Mouse (Mus musculus) limb, embryonic 14.5 days (tissue): Measurements from ENCODE around the gene Efnb3. TPM values are rescaled to one million over a fixed set of nuclear protein-coding genes. Genes with fewer than 3 reads are reported as not detected.

Experiments used
- ATAC-seq: fragments of 200-750 bp; cut with Nextera tagmentation; 2 replicates; pipeline ENCODE4 v1.8.0; 2017; ENCODE audit warnings: low read depth, moderate number of reproducible peaks, moderate TSS enrichment; ENCODE audit not compliant: low FRiP score
- DNase-seq: peaks from one replicate; pipeline ENCODE4 v3.0.0-alpha.2; 2015; ENCODE audit warnings: low spot score
- H3K27ac ChIP-seq: fragments of 300-500 bp; sonication (generic); replicated peaks from 2 replicates; pipeline ENCODE4 v1.5.1; 2014; ENCODE audit warnings: low read depth, mild to moderate bottlenecking, low read length, moderate library complexity, mixed read lengths
- H3K27me3 ChIP-seq: fragments of 300-500 bp; sonication (generic); 2 replicates; pipeline ENCODE4 v1.6.1; 2014; ENCODE audit warnings: low read length, mixed read lengths; ENCODE audit not compliant: control insufficient read depth, insufficient read depth
- H3K36me3 ChIP-seq: fragments of 300-500 bp; sonication (generic); 2 replicates; pipeline ENCODE4 v1.6.1; 2014; ENCODE audit warnings: mild to moderate bottlenecking, low read length, moderate library complexity, mixed read lengths; ENCODE audit not compliant: control insufficient read depth, insufficient read depth
- H3K4me1 ChIP-seq: fragments of 300-500 bp; sonication (generic); 2 replicates; pipeline ENCODE4 v1.6.1; 2014; ENCODE audit warnings: antibody characterized with exemption, low read length, mixed read lengths; ENCODE audit not compliant: control insufficient read depth, insufficient read depth
- H3K4me2 ChIP-seq: fragments of 300-500 bp; sonication (generic); replicated peaks from 2 replicates; pipeline ENCODE4 v1.6.1; 2014; ENCODE audit warnings: low read depth, mild to moderate bottlenecking, low read length, moderate library complexity; ENCODE audit not compliant: severe bottlenecking
- H3K4me3 ChIP-seq: fragments of 300-500 bp; sonication (generic); replicated peaks from 2 replicates; pipeline ENCODE4 v1.5.1; 2014; ENCODE audit warnings: low read length
- H3K9ac ChIP-seq: fragments of 300-500 bp; sonication (generic); 2 replicates; pipeline ENCODE4 v1.6.1; 2014; ENCODE audit warnings: mild to moderate bottlenecking, low read depth, low read length, moderate library complexity; ENCODE audit not compliant: severe bottlenecking
- H3K9me3 ChIP-seq: fragments of 300-500 bp; sonication (generic); 2 replicates; pipeline ENCODE4 v1.6.1; 2016; ENCODE audit warnings: low read length; ENCODE audit not compliant: control insufficient read depth
- POLR2A ChIP-seq: fragments of 200-500 bp; IDR thresholded peaks from 2 replicates; pipeline ENCODE4 v1.8.0; 2012; ENCODE audit warnings: inconsistent platforms, mild to moderate bottlenecking, moderate library complexity, borderline replicate concordance; ENCODE audit not compliant: insufficient read depth, insufficient read length; ENCODE audit errors: extremely low read depth
- WGBS: fragments of 180-500 bp; shearing (Covaris S2); extraction: QIAGEN DNeasy Blood & Tissue Kit; methylation state at CpG from one replicate; pipeline ENCODE4 v1.1.7; 2014; 5-methylcytosine and 5-hydroxymethylcytosine counted together
- polyA plus RNA-seq, 2 experiments: library from polyadenylated mRNA; depleted of rRNA in 1 of 2; stranded (reverse) in 1 of 2; unstranded in 1 of 2; fragments of >200 nt; fragmentation: Nextera tagmentation in 1 of 2; extraction: Ambion mirVana in 1 of 2; gene quantifications; 2 replicates each; pipeline versions ENCODE4 v1.2.1 to v1.2.3; 2012 to 2014

The Efnb3 gene
- polyA plus RNA-seq, 2 experiments: 12.7 to 57.6 TPM

GRCm38 (mm10) chr11:69605726-69606490, 45.9 kb upstream of the Efnb3 start, which contains the start of gene Atp1b2:
Gene Atp1b2 (minus strand): TSS chr11:69605942.
- 2% methylated on average over 32 of the region's 32 CpGs for WGBS
- ATAC-seq: peak; percentile 94
- Histone ChIP-seq H3K27me3 (no peaks in the 10 kb centered on the region; the same call in 1 of the 2 replicates), H3K9ac (peak within 1 kb of the TSS; percentile 70), H3K27ac (0 out of 2 replicates have a peak within 1 kb of the TSS, but pooled peaks have one; percentile 19), H3K4me3 (peak within 1 kb of the TSS; percentile 63), H3K4me2 (peak within 1 kb of the TSS; percentile 100), H3K36me3 (0 out of 2 replicates have a peak, but pooled peaks cover 6% of the 10 kb centered on the region), H3K9me3 (no peaks in the 10 kb centered on the region), H3K4me1 (peaks cover 12% of the 10 kb centered on the region)
- TF ChIP-seq POLR2A: peak; percentile 97
- peak; percentile 88 for DNase-seq

- DNase-seq (no peak), ATAC-seq (peak; percentile 17; the same call in 1 of the 2 replicates)
- WGBS: under 1% methylated on average over 44 of the region's 73 CpGs
- H3K27me3 ChIP-seq: no peaks in the 10 kb centered on the region; the same call in 1 of the 2 replicates
- H3K36me3 ChIP-seq: 0 out of 2 replicates have a peak, but pooled peaks cover 6% of the 10 kb centered on the region
- peak overlapping the region; percentile 100 for H3K4me2 ChIP-seq
- TF ChIP-seq POLR2A: no peak
- peak overlapping the region; percentile 70 for H3K9ac ChIP-seq
- no peaks in the 10 kb centered on the region for H3K9me3 ChIP-seq
- peaks cover 21% of the 10 kb centered on the region for H3K4me1 ChIP-seq
- peak overlapping the region; percentile 63 for H3K4me3 ChIP-seq
- 0 out of 2 replicates have a peak overlapping the region, but pooled peaks have one; percentile 19 for H3K27ac ChIP-seq
These were observed 45.0 kb upstream of the Efnb3 start for GRCm38 (mm10) chr11:69604795-69605664.

- no peak for DNase-seq
- Histone ChIP-seq H3K9me3 (no peaks in the 10 kb centered on the region), H3K27me3 (no peaks in the 10 kb centered on the region; the same call in 1 of the 2 replicates), H3K9ac (peak overlapping the region; percentile 70; the same call in 1 of the 2 replicates), H3K4me2 (peak overlapping the region; percentile 100), H3K4me3 (peak overlapping the region; percentile 63), H3K4me1 (peaks cover 25% of the 10 kb centered on the region), H3K36me3 (0 out of 2 replicates have a peak, but pooled peaks cover 6% of the 10 kb centered on the region), H3K27ac (no peak overlapping the region)
- TF ChIP-seq POLR2A: no peak
- WGBS: 61% methylated on average over 3 of the region's 3 CpGs
- ATAC-seq: no peak
These were observed 44.3 kb upstream of the Efnb3 start for GRCm38 (mm10) chr11:69604347-69604746.

- Histone ChIP-seq H3K27me3 (no peaks in the 10 kb centered on the region; the same call in 1 of the 2 replicates), H3K4me2 (no peak overlapping the region), H3K4me3 (no peak overlapping the region), H3K4me1 (peaks cover 28% of the 10 kb centered on the region), H3K27ac (no peak overlapping the region), H3K9me3 (no peaks in the 10 kb centered on the region), H3K9ac (no peak overlapping the region), H3K36me3 (0 out of 2 replicates have a peak, but pooled peaks cover 6% of the 10 kb centered on the region)
- 78% methylated on average over 8 of the region's 8 CpGs for WGBS
- DNase-seq (no peak), ATAC-seq (no peak)
- no peak for TF ChIP-seq POLR2A
These were observed 43.5 kb upstream of the Efnb3 start for GRCm38 (mm10) chr11:69603516-69603915.

GRCm38 (mm10) chr11:69601768-69602167, 41.8 kb upstream of the Efnb3 start:
- Histone ChIP-seq H3K9ac (no peak overlapping the region), H3K4me3 (no peak overlapping the region), H3K4me1 (peaks cover 28% of the 10 kb centered on the region), H3K9me3 (no peaks in the 10 kb centered on the region), H3K36me3 (0 out of 2 replicates have a peak, but pooled peaks cover 6% of the 10 kb centered on the region), H3K27ac (no peak overlapping the region), H3K27me3 (no peaks in the 10 kb centered on the region; the same call in 1 of the 2 replicates), H3K4me2 (no peak overlapping the region)
- 81% methylated on average over 3 of the region's 3 CpGs for WGBS
- TF ChIP-seq POLR2A: no peak
- no peak for DNase-seq
- no peak for ATAC-seq
